Mouse (Mus musculus) MEL (cell line): Measurements from ENCODE around the gene Pde8a. TPM values are rescaled to one million over a fixed set of nuclear protein-coding genes. Genes with fewer than 3 reads are reported as not detected.

Source experiments
- DNase-seq: peaks from one replicate; pipeline ENCODE4 v3.0.0; 2011; ENCODE audit warnings: low read depth, low spot score
- H3K27ac ChIP-seq: 2 replicates; pipeline ENCODE4 v1.5.1; 2012; ENCODE audit warnings: low read depth, mild to moderate bottlenecking, control low read depth, low read length, moderate library complexity; ENCODE audit not compliant: control insufficient read depth
- H3K27me3 ChIP-seq, 2 experiments: fragments of 150-350 bp in 1 of 2; sonication (generic) in 1 of 2; 2 replicates each; pipeline ENCODE4 v1.6.1; 2012; ENCODE audit warnings: low read length in 2 of 2, mild to moderate bottlenecking in 2 of 2, improper control_type of control experiment in 1 of 2, moderate library complexity in 1 of 2; ENCODE audit not compliant: insufficient read depth in 2 of 2, control insufficient read depth in 1 of 2
- H3K36me3 ChIP-seq, 2 experiments: 2 replicates each; pipeline ENCODE4 v1.6.1; 2012 to 2014; ENCODE audit warnings: low read length in 2 of 2, improper control_type of control experiment in 1 of 2, inconsistent platforms in 1 of 2, mild to moderate bottlenecking in 1 of 2; ENCODE audit not compliant: insufficient read depth in 2 of 2, control insufficient read depth in 1 of 2
- H3K4me1 ChIP-seq, 2 experiments: fragments of 150-350 bp in 1 of 2; sonication (generic) in 1 of 2; 2 replicates each; pipeline ENCODE4 v1.6.1; 2012; ENCODE audit warnings: low read length in 2 of 2, improper control_type of control experiment in 1 of 2, mild to moderate bottlenecking in 1 of 2; ENCODE audit not compliant: insufficient read depth in 2 of 2, control insufficient read depth in 1 of 2
- H3K4me3 ChIP-seq, 2 experiments: fragments of 150-350 bp in 1 of 2; sonication (generic) in 1 of 2; 2 replicates each; pipeline ENCODE4 v1.5.1; 2012; ENCODE audit warnings: low read depth in 2 of 2, low read length in 2 of 2, mild to moderate bottlenecking in 2 of 2, moderate library complexity in 2 of 2, control low read depth in 1 of 2, improper control_type of control experiment in 1 of 2; ENCODE audit not compliant: control insufficient read depth in 1 of 2, insufficient read depth in 1 of 2
- H3K79me2 ChIP-seq: 2 replicates; pipeline ENCODE4 v1.6.1; 2012; ENCODE audit warnings: mild to moderate bottlenecking, low read length, moderate library complexity; ENCODE audit not compliant: control insufficient read depth, poor library complexity, insufficient read depth
- H3K9ac ChIP-seq: 2 replicates; pipeline ENCODE4 v1.6.1; 2012; ENCODE audit warnings: low read depth, mild to moderate bottlenecking, control low read depth, low read length, moderate library complexity; ENCODE audit not compliant: control insufficient read depth, poor library complexity, severe bottlenecking
- H3K9me3 ChIP-seq: fragments of 150-350 bp; sonication (generic); replicated peaks from 2 replicates; pipeline ENCODE4 v1.6.1; 2012; ENCODE audit warnings: mild to moderate bottlenecking, low read length, improper control_type of control experiment, moderate library complexity; ENCODE audit not compliant: insufficient read depth
- BHLHE40 ChIP-seq: IDR thresholded peaks from 2 replicates; pipeline ENCODE4 v1.6.1; 2012; ENCODE audit warnings: low read depth, mild to moderate bottlenecking, inconsistent platforms, low read length, improper control_type of control experiment, borderline replicate concordance
- CHD1 ChIP-seq: IDR thresholded peaks from 2 replicates; pipeline ENCODE4 v1.6.1; 2012; ENCODE audit warnings: low read depth, mild to moderate bottlenecking, inconsistent platforms, low read length, improper control_type of control experiment
- CTCF ChIP-seq, 3 experiments: IDR thresholded peaks in 2 of 3; conservative IDR thresholded peaks in 1 of 3; 2 replicates each; pipeline ENCODE4 v1.5.1; 2011 to 2012; ENCODE audit warnings: low read length in 3 of 3, low read depth in 2 of 3, mild to moderate bottlenecking in 2 of 3, improper control_type of control experiment in 1 of 3, inconsistent platforms in 1 of 3, mixed read lengths in 1 of 3, moderate library complexity in 1 of 3; ENCODE audit not compliant: control insufficient read depth in 1 of 3, insufficient read depth in 1 of 3, poor library complexity in 1 of 3, severe bottlenecking in 1 of 3
- E2F4 ChIP-seq: IDR thresholded peaks from 2 replicates; pipeline ENCODE4 v1.6.1; 2011; ENCODE audit warnings: low read depth, low read length, improper control_type of control experiment, borderline replicate concordance
- ELF1 ChIP-seq: IDR thresholded peaks from 2 replicates; pipeline ENCODE4 v1.6.1; 2014; ENCODE audit warnings: low read depth, mild to moderate bottlenecking, inconsistent platforms, low read length, improper control_type of control experiment, moderate library complexity
- ETS1 ChIP-seq: IDR thresholded peaks from 2 replicates; pipeline ENCODE4 v1.6.1; 2012; ENCODE audit warnings: low read depth, mild to moderate bottlenecking, inconsistent platforms, low read length, improper control_type of control experiment, moderate library complexity
- GATA1 ChIP-seq: IDR thresholded peaks from 2 replicates; pipeline ENCODE4 v1.6.1; 2011; ENCODE audit warnings: low read depth, low read length, improper control_type of control experiment
- HCFC1 ChIP-seq: IDR thresholded peaks from 2 replicates; pipeline ENCODE4 v1.6.1; 2012; ENCODE audit warnings: low read depth, mild to moderate bottlenecking, inconsistent platforms, low read length, improper control_type of control experiment, moderate library complexity
- JUND ChIP-seq: IDR thresholded peaks from 2 replicates; pipeline ENCODE4 v1.6.1; 2011; ENCODE audit warnings: low read depth, mild to moderate bottlenecking, improper control_type of control experiment, low read length
- MAFK ChIP-seq: IDR thresholded peaks from 2 replicates; pipeline ENCODE4 v1.6.1; 2011; ENCODE audit warnings: low read depth, mild to moderate bottlenecking, low read length, improper control_type of control experiment, borderline replicate concordance
- MAX ChIP-seq: IDR thresholded peaks from 2 replicates; pipeline ENCODE4 v1.6.1; 2011; ENCODE audit warnings: low read length, improper control_type of control experiment
- MAZ ChIP-seq: IDR thresholded peaks from 2 replicates; pipeline ENCODE4 v1.6.1; 2012; ENCODE audit warnings: low read depth, mild to moderate bottlenecking, inconsistent platforms, low read length, improper control_type of control experiment
- MXI1 ChIP-seq: IDR thresholded peaks from 2 replicates; pipeline ENCODE4 v1.6.1; 2011; ENCODE audit warnings: mild to moderate bottlenecking, low read depth, low read length, improper control_type of control experiment
- POLR2A ChIP-seq, 2 experiments: IDR thresholded peaks; 2 replicates each; pipeline ENCODE4 v1.6.1; 2011 to 2012; ENCODE audit warnings: low read length in 2 of 2, mild to moderate bottlenecking in 2 of 2, control low read depth in 1 of 2, improper control_type of control experiment in 1 of 2, low read depth in 1 of 2, moderate library complexity in 1 of 2; ENCODE audit not compliant: control insufficient read depth in 1 of 2, insufficient read depth in 1 of 2, poor library complexity in 1 of 2
- POLR2AphosphoS2 ChIP-seq: IDR thresholded peaks from 2 replicates; pipeline ENCODE4 v1.6.1; 2011; ENCODE audit warnings: low read length, improper control_type of control experiment
- POLR2AphosphoS5 ChIP-seq: IDR thresholded peaks from 2 replicates; pipeline ENCODE4 v1.6.1; 2012; ENCODE audit warnings: low read depth, borderline replicate concordance, mild to moderate bottlenecking, inconsistent platforms, low read length, moderate library complexity, mixed read lengths
- RAD21 ChIP-seq: IDR thresholded peaks from 2 replicates; pipeline ENCODE4 v1.6.1; 2011; ENCODE audit warnings: mild to moderate bottlenecking, low read depth, low read length, improper control_type of control experiment
- RCOR1 ChIP-seq: IDR thresholded peaks from 2 replicates; pipeline ENCODE4 v1.6.1; 2012; ENCODE audit warnings: low read depth, mild to moderate bottlenecking, inconsistent platforms, low read length, improper control_type of control experiment
- SIN3A ChIP-seq: IDR thresholded peaks from 2 replicates; pipeline ENCODE4 v1.6.1; 2012; ENCODE audit warnings: low read length, improper control_type of control experiment, inconsistent platforms
- TAL1 ChIP-seq: IDR thresholded peaks from 2 replicates; pipeline ENCODE4 v1.6.1; 2012; ENCODE audit warnings: mild to moderate bottlenecking, inconsistent platforms, low read length, moderate library complexity, mixed read lengths
- TBP ChIP-seq: IDR thresholded peaks from 2 replicates; pipeline ENCODE4 v1.8.0; 2011; ENCODE audit warnings: low read depth, low read length, improper control_type of control experiment
- UBTF ChIP-seq: IDR thresholded peaks from 2 replicates; pipeline ENCODE4 v1.6.1; 2012; ENCODE audit warnings: low read depth, mild to moderate bottlenecking, inconsistent platforms, low read length, improper control_type of control experiment, moderate library complexity, borderline replicate concordance; ENCODE audit not compliant: insufficient read depth
- ZC3H11A ChIP-seq: IDR thresholded peaks from 2 replicates; pipeline ENCODE4 v1.6.1; 2012; ENCODE audit warnings: low read depth, mild to moderate bottlenecking, inconsistent platforms, low read length, improper control_type of control experiment
- ZKSCAN1 ChIP-seq: IDR thresholded peaks from 2 replicates; pipeline ENCODE4 v1.6.1; 2012; ENCODE audit warnings: low read depth, mild to moderate bottlenecking, inconsistent platforms, low read length, improper control_type of control experiment, moderate library complexity
- ZMIZ1 ChIP-seq: IDR thresholded peaks from 2 replicates; pipeline ENCODE4 v1.6.1; 2012; ENCODE audit warnings: low read depth, mild to moderate bottlenecking, inconsistent platforms, low read length, improper control_type of control experiment, moderate library complexity
- ZNF384 ChIP-seq: IDR thresholded peaks from 2 replicates; pipeline ENCODE4 v1.6.1; 2012; ENCODE audit warnings: low read depth, mild to moderate bottlenecking, inconsistent platforms, low read length, improper control_type of control experiment
- polyA plus RNA-seq, 2 experiments: library from polyadenylated mRNA; stranded (reverse) in 1 of 2; unstranded in 1 of 2; fragments of >175 nt in 1 of 2; fragments of >200 nt in 1 of 2; gene quantifications; 2 replicates each; pipeline versions ENCODE4 v1.2.1 to v1.2.4; 2012; ENCODE audit warnings: low replicate concordance in 2 of 2, low read depth in 1 of 2; ENCODE audit not compliant: insufficient read length in 2 of 2, insufficient read depth in 1 of 2, missing spikeins in 1 of 2
- total RNA-seq: library from RNA; depleted of rRNA; stranded (reverse); fragments of 300-350 nt; gene quantifications from 2 replicates; pipeline ENCODE4 v1.2.3, GENCODE M21; 2012

Gene Pde8a
- total and polyA plus RNA-seq, 3 experiments, result 0.11 TPM; not detected in 2

- Histone ChIP-seq H3K79me2 (no peaks in the 10 kb centered on the region), H3K9ac (no peak overlapping the region)
- TF ChIP-seq UBTF (no peak), ZC3H11A (no peak), CHD1 (no peak), POLR2AphosphoS2 (no peak), GATA1 (no peak), BHLHE40 (no peak), TBP (no peak), RCOR1 (no peak), HCFC1 (no peak), ZNF384 (no peak), MXI1 (no peak), ELF1 (no peak), SIN3A (no peak), E2F4 (no peak)
- TF ChIP-seq, all 39 proteins: peak for 0
- H3K27ac ChIP-seq, result no peak overlapping the region
- H3K36me3 ChIP-seq, result no peaks in the 10 kb centered on the region
- H3K4me1 ChIP-seq, result no peaks in the 10 kb centered on the region
- peaks cover 0 to 7% of the 10 kb centered on the region in 2 experiments; a peak in 2 of 4 replicates for H3K27me3 ChIP-seq
- no peaks in the 10 kb centered on the region for H3K9me3 ChIP-seq
- H3K4me3 ChIP-seq, result no peak overlapping the region
- DNase-seq, result no peak
These were observed 97.7 kb downstream of the Pde8a start for GRCm38 (mm10) chr7:81311130-81311529.

- H3K4me1 ChIP-seq, result no peaks in the 10 kb centered on the region
- no peak overlapping the region for H3K9ac ChIP-seq
- peaks cover 0 to 7% of the 10 kb centered on the region in 2 experiments; a peak in 2 of 4 replicates for H3K27me3 ChIP-seq
- no peak overlapping the region for H3K4me3 ChIP-seq
- no peaks in the 10 kb centered on the region for H3K36me3 ChIP-seq
- DNase-seq, result no peak
- H3K9me3 ChIP-seq, result no peaks in the 10 kb centered on the region
- H3K79me2 ChIP-seq, result no peaks in the 10 kb centered on the region
- TF ChIP-seq RAD21 (no peak), MAZ (no peak), MAX (no peak), ZMIZ1 (no peak), ZNF384 (no peak), POLR2A (IDR thresholded peaks at IDR 0.05; ENCODE audit: control insufficient read depth in 1 of 2, insufficient read depth in 1 of 2, low read depth in 1 of 2, low read length in 2 of 2, poor library complexity in 1 of 2) (no peak), POLR2AphosphoS5 (no peak), MAFK (no peak), ETS1 (no peak), TAL1 (no peak), BHLHE40 (no peak), JUND (no peak), ZKSCAN1 (no peak), CTCF (IDR thresholded peaks at IDR 0.05 in 2 of 3, conservative IDR thresholded peaks at IDR 0.05 in 1 of 3; ENCODE audit: control insufficient read depth in 1 of 3, insufficient read depth in 1 of 3, low read depth in 2 of 3, low read length in 3 of 3, poor library complexity in 1 of 3, severe bottlenecking in 1 of 3) (no peak), UBTF (no peak)
- TF ChIP-seq, all 39 proteins: peak for 0
- no peak overlapping the region for H3K27ac ChIP-seq
These were observed 98.2 kb downstream of the Pde8a start for GRCm38 (mm10) chr7:81311581-81311980.
